Mouse (Mus musculus) midbrain, embryonic 11.5 days (tissue): Measurements from ENCODE around the gene Il12b. TPM values are rescaled to one million over a fixed set of nuclear protein-coding genes. Genes with fewer than 3 reads are reported as not detected.
"Not testable (repeated sequence)": the region's sequence is repeated elsewhere in the genome, so short reads cannot be mapped to it uniquely, and the experiment has no call there.

Experiments
- ATAC-seq: fragments of 200-750 bp; cut with Nextera tagmentation; 2 replicates; pipeline ENCODE4 v1.8.0; 2017; ENCODE audit warnings: moderate TSS enrichment, moderate library complexity; ENCODE audit not compliant: low FRiP score
- DNase-seq: peaks from one replicate; pipeline ENCODE4 v3.0.0; 2015; ENCODE audit warnings: low spot score; ENCODE audit errors: missing footprints
- H3K27ac ChIP-seq: fragments of 300-500 bp; sonication (generic); 2 replicates; pipeline ENCODE4 v1.5.1; 2014; ENCODE audit warnings: low read depth, low read length
- H3K27me3 ChIP-seq: fragments of 300-500 bp; sonication (generic); 2 replicates; pipeline ENCODE4 v1.6.1; 2014; ENCODE audit warnings: mild to moderate bottlenecking, low read length, moderate library complexity, mixed read lengths; ENCODE audit not compliant: control insufficient read depth, insufficient read depth
- H3K36me3 ChIP-seq: fragments of 300-500 bp; sonication (generic); 2 replicates; pipeline ENCODE4 v1.6.1; 2014; ENCODE audit warnings: mild to moderate bottlenecking, low read length, moderate library complexity, mixed read lengths; ENCODE audit not compliant: control insufficient read depth, insufficient read depth
- H3K4me1 ChIP-seq: fragments of 300-500 bp; sonication (generic); 2 replicates; pipeline ENCODE4 v1.6.1; 2014; ENCODE audit warnings: low read length; ENCODE audit not compliant: control insufficient read depth, insufficient read depth
- H3K4me2 ChIP-seq: fragments of 300-500 bp; sonication (generic); 2 replicates; pipeline ENCODE4 v1.6.1; 2014; ENCODE audit warnings: mild to moderate bottlenecking, moderate library complexity
- H3K4me3 ChIP-seq: fragments of 300-500 bp; sonication (generic); 2 replicates; pipeline ENCODE4 v1.5.1; 2014; ENCODE audit warnings: low read depth, low read length
- H3K9ac ChIP-seq: fragments of 300-500 bp; sonication (generic); 2 replicates; pipeline ENCODE4 v1.6.1; 2014; ENCODE audit warnings: low read length
- H3K9me3 ChIP-seq: fragments of 300-500 bp; sonication (generic); 2 replicates; pipeline ENCODE4 v1.6.1; 2016; ENCODE audit warnings: low read length; ENCODE audit not compliant: control insufficient read depth
- WGBS: fragments of 180-500 bp; shearing (Covaris S2); extraction: QIAGEN DNeasy Blood & Tissue Kit; methylation state at CpG from one replicate; pipeline ENCODE4 v1.1.7; 2014; 5-methylcytosine and 5-hydroxymethylcytosine counted together
- polyA plus RNA-seq: library from polyadenylated mRNA; unstranded; fragments of >200 nt; fragmentation: Nextera tagmentation; extraction: Ambion mirVana; gene quantifications from 2 replicates; pipeline ENCODE4 v1.2.1, GENCODE M21; 2014

Gene Il12b
- polyA plus RNA-seq, 1 experiment from 2014 or later: not detected

DNA sequence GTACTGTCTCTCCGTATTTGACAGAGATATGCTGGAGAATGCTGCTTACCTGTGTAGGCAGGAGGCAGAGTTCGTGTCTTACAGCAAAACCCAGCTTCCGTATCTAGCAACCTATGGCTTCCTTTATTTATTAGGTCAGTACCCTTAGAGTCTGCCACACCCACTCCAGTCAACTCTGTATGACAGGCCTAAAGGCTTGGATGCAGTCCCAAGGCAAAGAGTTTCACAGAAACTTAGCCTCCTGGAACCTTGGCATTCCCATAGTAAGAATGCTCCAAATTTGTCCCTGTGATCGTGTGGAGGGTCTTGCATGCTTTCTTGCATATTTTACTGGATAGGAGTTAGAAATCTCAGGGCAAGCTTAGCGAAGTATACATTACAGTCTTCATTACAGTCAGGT lies 52.2 kb downstream of the Il12b start:
- not testable (repeated sequence) for H3K4me3 ChIP-seq, H3K4me2 ChIP-seq, H3K27me3 ChIP-seq, H3K4me1 ChIP-seq, H3K27ac ChIP-seq, H3K9me3 ChIP-seq, DNase-seq, ATAC-seq, H3K9ac ChIP-seq, H3K36me3 ChIP-seq
- 96% methylated on average over 5 of the region's 5 CpGs for WGBS

DNA sequence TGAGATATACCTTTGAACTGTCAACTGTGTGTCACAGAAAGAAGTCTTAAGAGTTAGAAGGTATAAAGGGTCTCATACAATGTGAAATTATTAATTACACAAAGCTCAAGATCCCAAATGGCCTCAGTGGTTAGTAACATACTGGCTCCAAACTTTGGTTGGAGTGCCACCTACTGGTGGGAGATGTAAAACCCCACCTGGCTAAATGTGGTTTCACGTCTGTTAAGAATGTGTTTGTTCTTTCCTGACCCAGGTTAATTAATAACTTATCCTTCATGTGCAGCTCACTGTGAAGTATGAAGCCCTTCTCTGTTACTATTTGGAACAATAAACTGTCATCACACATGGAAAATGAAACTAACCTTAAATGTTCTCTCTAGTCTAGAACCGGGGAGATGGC lies 53.6 kb downstream of the Il12b start:
- peak; percentile 91 for DNase-seq
- H3K36me3 ChIP-seq: peaks cover 2% of the 10 kb centered on the region; the same call in 1 of the 2 replicates
- no peak overlapping the region for H3K27ac ChIP-seq
- 71% methylated on average over 2 of the region's 2 CpGs for WGBS
- 0 out of 2 replicates have a peak, but pooled peaks have one; percentile 30 for ATAC-seq
- H3K4me3 ChIP-seq: no peak overlapping the region
- no peak overlapping the region for H3K4me2 ChIP-seq
- no peaks in the 10 kb centered on the region for H3K9me3 ChIP-seq
- H3K27me3 ChIP-seq: no peaks in the 10 kb centered on the region
- H3K9ac ChIP-seq: no peak overlapping the region
- H3K4me1 ChIP-seq: no peaks in the 10 kb centered on the region

DNA sequence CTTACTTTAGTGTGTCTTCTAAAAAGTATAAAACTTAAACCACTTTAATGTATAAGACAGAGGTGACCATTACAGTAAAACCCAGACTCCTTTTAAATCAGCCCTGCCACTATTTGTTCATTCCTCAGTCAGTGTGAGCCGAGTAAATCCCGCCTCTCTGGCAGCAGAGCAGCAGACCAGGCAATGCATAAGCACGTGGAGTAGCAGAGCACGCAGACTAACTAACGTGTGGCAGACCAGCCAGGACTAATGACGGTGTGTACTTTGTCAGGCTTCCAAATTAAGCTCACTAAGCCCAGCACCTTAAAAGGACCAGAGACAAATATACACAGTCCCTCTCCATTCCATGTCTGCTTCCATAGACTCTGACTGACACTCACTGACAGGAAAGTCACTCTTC lies 61.6 kb downstream of the Il12b start:
- H3K36me3 ChIP-seq: peaks cover 2% of the 10 kb centered on the region; the same call in 1 of the 2 replicates
- DNase-seq: no peak
- no peak for ATAC-seq
- 90% methylated on average over 6 of the region's 6 CpGs for WGBS
- H3K27ac ChIP-seq: no peak overlapping the region
- no peaks in the 10 kb centered on the region for H3K9me3 ChIP-seq
- no peak overlapping the region for H3K4me3 ChIP-seq
- H3K27me3 ChIP-seq: no peaks in the 10 kb centered on the region
- no peak overlapping the region for H3K9ac ChIP-seq
- no peak overlapping the region for H3K4me2 ChIP-seq
- H3K4me1 ChIP-seq: no peaks in the 10 kb centered on the region

Other genes starting within 250 kb of the Il12b start
- 79.2 and 85.3 TPM in 2 replicates for gene Ublcp1, start 70.4 kb downstream of the Il12b start, polyA plus RNA-seq
- 150 and 154 TPM in 2 replicates for gene Rnf145, start 118.9 kb downstream of the Il12b start, polyA plus RNA-seq
- 73.8 and 79.2 TPM in 2 replicates for gene Ebf1, start 217.3 kb downstream of the Il12b start, polyA plus RNA-seq